Mouse (Mus musculus): Measurements from ENCODE around the gene Fxyd2. TPM values are rescaled to one million over a fixed set of nuclear protein-coding genes. Genes with fewer than 3 reads are reported as not detected.

The Fxyd2 gene
- polyA plus RNA-seq, 1 experiment: 0.07 TPM

- Histone ChIP-seq H3K4me2 (ENCODE audit: low read depth) (no peak overlapping the region), H3ac (ENCODE audit: control insufficient read depth, insufficient read length) (no peak overlapping the region), H3K36me3 (ENCODE audit: control insufficient read depth, insufficient read depth) (no peaks in the 10 kb centered on the region), H3K4me3 (no peak overlapping the region), H3K79me2 (ENCODE audit: control insufficient read depth, insufficient read depth) (no peaks in the 10 kb centered on the region), H3K27me3 (ENCODE audit: control insufficient read depth, insufficient read depth, insufficient read length) (peaks cover 18% of the 10 kb centered on the region)
- no peak for TF ChIP-seq TCF3 (IDR thresholded peaks at IDR 0.05; ENCODE audit: insufficient read length, low read depth)
- TF ChIP-seq E2F4 (IDR thresholded peaks at IDR 0.05; ENCODE audit: insufficient read depth): no peak
- no peak for TF ChIP-seq TCF12 (IDR thresholded peaks at IDR 0.05; ENCODE audit: insufficient read depth, poor library complexity, severe bottlenecking)
- TF ChIP-seq MAX (IDR thresholded peaks at IDR 0.05; ENCODE audit: low read depth): no peak
- TF ChIP-seq MYOD1 (IDR thresholded peaks at IDR 0.05; ENCODE audit: control insufficient read depth in 1 of 3, insufficient read length in 2 of 3, low read depth in 2 of 3): no peak
- TF ChIP-seq USF1 (IDR thresholded peaks at IDR 0.05; ENCODE audit: low read depth): no peak
- TF ChIP-seq SRF (IDR thresholded peaks at IDR 0.05; ENCODE audit: control insufficient read depth, insufficient read length, low read depth): no peak
Observed at GRCm38 (mm10) chr9:45454889-45455610, 55.6 kb downstream of the Fxyd2 start.

GRCm38 (mm10) chr9:45457200-45457599 lies 57.7 kb downstream of the Fxyd2 start:
- Histone ChIP-seq H3K27me3 (ENCODE audit: control insufficient read depth, insufficient read depth, insufficient read length) (peaks cover 18% of the 10 kb centered on the region), H3K4me2 (ENCODE audit: low read depth) (no peak overlapping the region), H3K4me3 (no peak overlapping the region), H3ac (ENCODE audit: control insufficient read depth, insufficient read length) (no peak overlapping the region), H3K36me3 (ENCODE audit: control insufficient read depth, insufficient read depth) (no peaks in the 10 kb centered on the region), H3K79me2 (ENCODE audit: control insufficient read depth, insufficient read depth) (no peaks in the 10 kb centered on the region)
- TF ChIP-seq MAX (IDR thresholded peaks at IDR 0.05; ENCODE audit: low read depth) (no peak), POLR2A (IDR thresholded peaks at IDR 0.05; ENCODE audit: insufficient read length, low read depth) (no peak), SRF (IDR thresholded peaks at IDR 0.05; ENCODE audit: control insufficient read depth, insufficient read length, low read depth) (no peak), MYOG (IDR thresholded peaks at IDR 0.05; ENCODE audit: control insufficient read depth in 1 of 3, insufficient read depth in 1 of 3, insufficient read length in 2 of 3, low read depth in 2 of 3) (no peak), CEBPB (IDR thresholded peaks at IDR 0.05; ENCODE audit: insufficient read depth, poor library complexity, severe bottlenecking) (no peak)

DNA sequence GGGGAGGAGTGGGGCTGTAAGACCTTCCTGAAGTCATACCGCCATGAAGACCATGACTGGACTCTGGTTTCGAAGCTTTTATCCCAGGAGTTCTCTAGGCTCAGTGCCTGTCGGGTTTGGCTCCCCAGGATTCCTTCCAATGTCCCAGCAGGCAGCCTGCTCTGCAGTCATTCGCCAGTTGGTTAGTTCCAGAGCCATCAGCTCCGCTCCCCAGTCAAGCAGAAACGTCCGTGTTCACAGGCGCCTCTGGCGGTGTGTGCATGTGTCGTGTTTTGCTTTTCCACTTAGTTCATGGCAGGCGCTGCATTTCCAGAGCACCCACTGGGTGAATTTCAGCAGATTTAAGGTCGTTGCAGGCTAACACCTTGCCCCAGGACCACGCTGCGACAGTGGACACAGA lies 58.9 kb downstream of the Fxyd2 start:
- Histone ChIP-seq H3K36me3 (ENCODE audit: control insufficient read depth, insufficient read depth) (no peaks in the 10 kb centered on the region), H3K4me2 (ENCODE audit: low read depth) (no peak overlapping the region), H3K79me2 (ENCODE audit: control insufficient read depth, insufficient read depth) (no peaks in the 10 kb centered on the region), H3K27me3 (ENCODE audit: control insufficient read depth, insufficient read depth, insufficient read length) (peaks cover 12% of the 10 kb centered on the region), H3K4me3 (no peak overlapping the region), H3ac (ENCODE audit: control insufficient read depth, insufficient read length) (no peak overlapping the region)
- TF ChIP-seq TCF3 (IDR thresholded peaks at IDR 0.05; ENCODE audit: insufficient read length, low read depth) (no peak), MAX (IDR thresholded peaks at IDR 0.05; ENCODE audit: low read depth) (no peak), CEBPB (IDR thresholded peaks at IDR 0.05; ENCODE audit: insufficient read depth, poor library complexity, severe bottlenecking) (no peak), MYOG (IDR thresholded peaks at IDR 0.05; ENCODE audit: control insufficient read depth in 1 of 3, insufficient read depth in 1 of 3, insufficient read length in 2 of 3, low read depth in 2 of 3) (no peak), SRF (IDR thresholded peaks at IDR 0.05; ENCODE audit: control insufficient read depth, insufficient read length, low read depth) (no peak), USF1 (IDR thresholded peaks at IDR 0.05; ENCODE audit: low read depth) (no peak), POLR2AphosphoS2 (IDR thresholded peaks at IDR 0.05; ENCODE audit: insufficient read length, low read depth) (no peak)

Other genes starting within 250 kb of the Fxyd2 start
- not detected for gene BC049352, start 217.7 kb upstream of the Fxyd2 start, polyA plus RNA-seq (2012; fragmentation: generic; extraction: Trizol)
- gene Tmprss4, start 195.6 kb upstream of the Fxyd2 start, polyA plus RNA-seq (2012; fragmentation: generic; extraction: Trizol): not detected
- gene Il10ra, start 130.5 kb upstream of the Fxyd2 start, polyA plus RNA-seq (2012; fragmentation: generic; extraction: Trizol): not detected
- not detected for gene Tmprss13, start 80.6 kb upstream of the Fxyd2 start, polyA plus RNA-seq (2012; fragmentation: generic; extraction: Trizol)
- 0.73 TPM for gene Fxyd6, start 29.5 kb upstream of the Fxyd2 start, polyA plus RNA-seq (2012; fragmentation: generic; extraction: Trizol)
- not detected for gene Dscaml1, start 27.0 kb downstream of the Fxyd2 start, polyA plus RNA-seq (2012; fragmentation: generic; extraction: Trizol)